Mouse (Mus musculus) mouse trophoblast stem cell (cell line): ENCODE results near the gene Kdm2a.
"Not testable (repeated sequence)": the region's sequence is repeated elsewhere in the genome, so short reads cannot be mapped to it uniquely, and the experiment has no call there.

Experiments used
- in situ Hi-C, 2 experiments: fragments of 300-500 bp; cut with MseI, MboI; formaldehyde crosslinking; loops; 2 replicates in 1 of 2; 3 replicates in 1 of 2; pipeline ENCODE4 v1.15.1; 2025

Kdm2a gene

DNA sequence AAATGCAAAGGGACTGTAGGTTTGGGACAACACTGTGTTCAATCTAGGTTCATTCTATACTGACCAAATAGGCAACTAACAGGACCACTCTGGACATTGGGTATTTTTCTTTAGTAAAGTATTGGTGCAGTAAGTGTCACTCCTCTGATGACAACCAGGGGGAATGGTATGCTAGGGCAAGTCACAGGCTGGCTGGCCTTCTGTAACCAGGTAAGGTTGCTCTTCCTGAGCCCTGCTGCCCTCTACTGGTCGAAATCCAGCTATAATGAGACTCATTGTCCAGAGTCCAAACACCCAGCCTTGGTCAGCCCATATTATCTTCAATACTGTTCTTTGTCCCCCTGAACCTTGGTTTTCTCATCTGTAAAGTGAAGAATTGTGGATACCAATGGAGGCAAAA is 19.1 kb upstream of the Kdm2a start:
- in situ Hi-C loops, result no loop called here

DNA sequence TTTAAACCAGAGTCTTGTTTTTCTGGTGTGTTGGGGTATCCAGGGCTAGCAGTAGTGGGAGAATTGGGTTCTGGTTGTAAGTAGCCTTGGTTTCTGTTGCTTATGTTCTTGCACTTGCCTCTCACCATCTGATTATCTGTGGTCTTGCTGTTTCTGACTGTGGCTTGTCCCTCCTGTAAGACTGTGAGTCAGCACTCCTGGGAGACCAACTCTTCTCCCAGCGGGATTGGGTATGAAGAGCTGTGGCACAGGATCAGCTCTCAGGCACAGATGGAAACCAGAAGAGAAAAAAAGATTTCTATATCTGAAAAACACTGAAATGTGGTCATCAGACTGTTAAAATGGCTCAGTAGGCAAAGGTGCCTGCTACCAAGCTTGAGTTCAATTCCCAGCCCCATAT is 16.5 kb upstream of the Kdm2a start:
- in situ Hi-C loops, result no loop called here

DNA sequence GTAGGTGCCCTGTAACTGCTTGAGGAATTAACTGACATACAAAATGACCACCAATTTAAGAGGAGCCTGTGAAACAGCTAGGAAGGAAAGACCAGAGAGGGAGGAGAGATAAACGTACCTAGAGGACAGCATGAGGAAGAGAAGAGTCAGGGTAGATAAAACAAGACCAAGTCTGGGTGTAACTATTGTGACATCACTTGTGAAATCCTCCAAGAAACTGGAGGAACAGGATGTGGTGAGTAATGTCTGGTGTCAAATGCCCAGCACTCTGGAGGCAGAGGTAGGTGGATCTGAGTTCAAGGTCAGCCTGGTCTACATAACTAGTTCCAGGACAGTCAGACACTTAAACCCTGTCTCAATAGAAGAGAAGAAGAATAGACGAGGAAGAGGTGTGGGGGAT is 11.0 kb upstream of the Kdm2a start:
- in situ Hi-C loops, result no loop called here

DNA sequence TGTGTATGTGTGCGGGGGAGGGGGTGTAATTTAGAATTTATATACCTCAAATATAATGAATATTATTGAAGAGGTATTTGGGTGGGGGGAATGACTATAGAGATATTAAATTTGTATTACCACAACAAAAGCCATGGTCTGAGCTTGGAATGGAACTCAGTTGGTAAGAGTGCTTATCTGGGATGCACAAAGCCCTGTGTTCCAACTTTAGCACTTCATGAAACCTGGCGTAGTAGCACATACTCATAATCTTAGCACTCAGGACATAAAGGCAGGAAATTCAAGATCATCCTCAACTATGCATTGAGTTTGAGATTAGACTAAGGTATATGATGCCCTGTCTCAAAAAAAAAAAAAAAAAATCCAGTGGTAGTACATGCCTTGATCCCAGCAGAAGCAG is 6.8 kb upstream of the Kdm2a start:
- in situ Hi-C loops, result no loop called here

DNA sequence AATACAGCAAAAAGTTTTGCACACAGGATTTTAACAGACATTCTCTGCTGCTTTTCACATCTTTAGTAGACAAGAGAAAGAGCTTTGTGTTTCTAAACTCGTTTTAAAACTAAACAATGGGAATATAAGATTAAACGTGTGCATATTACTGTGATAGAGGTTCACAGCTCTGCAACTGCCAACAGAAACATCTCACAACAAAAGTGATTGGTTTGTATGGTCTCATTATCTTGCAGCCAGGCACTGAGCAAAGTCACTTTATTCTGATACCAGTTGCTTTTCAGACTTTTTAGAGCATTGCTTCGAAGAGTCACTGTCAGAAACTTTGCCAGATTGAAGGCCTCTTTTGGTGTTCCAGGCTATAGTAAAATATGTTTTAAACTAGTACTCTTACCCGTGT is 874 bp upstream of the Kdm2a start:
- in situ Hi-C loops, result no loop called here

DNA sequence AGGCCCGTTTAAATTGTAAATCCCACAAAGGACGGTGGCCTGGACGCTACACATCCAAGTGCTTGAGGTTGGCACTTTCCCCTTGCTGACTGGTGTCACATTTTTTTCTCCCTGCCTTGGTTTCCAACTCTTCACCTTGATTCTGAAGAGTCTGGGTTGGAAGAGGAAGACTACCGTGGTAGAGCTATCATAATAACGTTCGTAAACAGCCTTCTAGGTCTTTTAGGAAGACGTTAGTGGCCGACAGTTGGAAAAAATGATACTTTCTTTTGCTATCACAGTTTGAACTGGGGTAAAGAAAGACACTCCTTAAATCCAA is 504 bp upstream of the Kdm2a start:
- in situ Hi-C loops, result no loop called here

DNA sequence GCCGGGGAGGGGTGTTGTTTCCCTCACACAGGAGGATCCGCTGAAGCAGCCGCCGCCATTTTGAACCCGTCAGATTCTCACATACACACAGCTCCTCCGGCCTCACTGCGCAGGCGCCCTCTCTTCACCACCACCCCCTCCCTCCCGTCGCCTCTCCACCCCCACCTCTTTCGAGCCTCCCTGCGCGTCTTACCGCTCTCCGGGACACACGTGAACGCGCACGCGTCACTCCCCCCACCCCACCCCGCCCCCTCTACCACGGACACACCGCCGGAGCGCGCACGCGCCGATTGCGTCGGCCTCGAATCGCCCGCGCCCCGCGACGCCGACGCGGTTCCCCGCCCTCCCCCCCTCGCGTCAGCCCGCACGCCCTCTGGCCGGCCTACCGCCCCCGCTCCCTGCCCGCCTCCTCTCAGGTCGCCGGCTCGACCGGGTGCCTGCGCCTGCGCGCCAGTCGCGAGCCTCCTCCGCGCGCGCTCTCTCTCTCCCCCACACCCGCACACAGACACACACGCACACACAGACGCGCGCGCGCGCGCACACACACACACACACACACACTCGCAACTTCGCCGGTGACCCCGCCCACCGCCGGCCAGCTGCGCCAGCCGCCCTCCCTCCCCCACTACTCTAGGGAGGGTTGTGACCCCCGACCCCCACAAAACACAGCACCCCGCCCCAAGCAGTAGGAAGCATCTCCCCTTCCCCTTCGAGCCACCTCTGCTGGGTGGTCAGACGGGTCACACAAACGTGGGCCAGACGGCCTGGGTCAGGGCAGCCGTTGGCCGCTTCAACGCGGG is 887 bp downstream of the Kdm2a start:
- in situ Hi-C loops, result no loop called here

DNA sequence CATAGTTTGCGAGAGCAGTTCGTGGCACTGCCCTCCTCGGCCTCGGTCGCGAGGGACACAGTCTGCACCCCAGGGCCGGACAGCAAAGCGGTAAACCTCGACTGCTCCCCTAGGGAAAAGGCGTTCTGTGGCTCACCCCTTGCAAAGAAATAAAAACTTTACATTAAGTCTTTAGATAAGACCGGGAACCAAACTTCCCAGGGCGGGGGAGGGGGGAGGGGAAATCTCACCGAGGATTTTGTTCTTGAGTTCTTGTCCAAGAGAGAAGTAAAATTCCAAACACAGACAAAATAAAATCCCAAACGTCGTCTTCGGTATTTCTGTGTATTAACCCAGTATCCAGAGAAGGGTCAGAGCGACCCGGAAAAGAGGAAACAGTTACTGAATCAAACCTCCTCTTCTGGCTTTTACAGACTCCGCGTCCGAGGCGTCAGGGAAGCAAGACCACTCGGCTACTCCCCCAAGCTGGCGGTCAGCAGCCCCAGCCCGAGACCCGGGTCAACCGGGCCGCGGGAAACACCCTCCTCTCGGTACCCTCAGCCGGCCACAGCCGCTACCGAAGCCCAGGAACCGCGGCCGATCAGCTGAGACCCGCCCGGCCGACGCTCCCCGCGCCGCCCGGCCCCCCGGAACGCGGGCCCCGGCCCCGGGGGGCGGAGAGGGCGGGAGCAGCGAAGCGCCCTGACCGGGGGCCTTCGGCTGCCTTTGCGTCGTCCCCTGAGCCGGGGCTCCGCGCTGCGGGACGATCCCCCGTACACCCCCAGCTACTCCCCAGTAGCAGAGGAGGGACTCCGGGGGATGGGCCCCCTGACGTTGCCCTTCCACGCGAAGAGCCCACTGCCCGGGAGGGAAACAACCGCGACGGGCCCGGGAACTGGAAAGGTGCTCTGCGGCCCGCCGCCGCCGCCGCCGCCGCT is 1.7 kb downstream of the Kdm2a start:
- in situ Hi-C loops, result no loop called here

DNA sequence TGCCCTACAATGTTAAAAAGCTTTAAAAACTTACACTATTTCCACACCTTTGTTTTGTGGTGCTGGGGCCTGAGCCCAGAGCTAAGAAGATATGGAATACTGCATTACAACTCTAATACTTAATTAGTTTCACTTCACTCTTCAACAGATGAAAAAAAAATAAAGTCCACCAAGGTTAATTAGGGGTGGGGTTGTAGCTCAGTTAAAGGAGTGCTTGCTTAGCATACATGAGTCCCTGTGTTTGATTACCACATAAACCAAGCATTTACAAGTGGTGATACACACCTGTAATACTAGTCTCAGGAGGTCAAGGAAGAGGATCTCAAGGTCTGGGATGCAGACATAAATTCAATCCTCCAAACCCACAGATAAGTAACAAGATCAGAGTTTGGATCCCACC is 10.8 kb downstream of the Kdm2a start:
- in situ Hi-C loops, result no loop called here

DNA sequence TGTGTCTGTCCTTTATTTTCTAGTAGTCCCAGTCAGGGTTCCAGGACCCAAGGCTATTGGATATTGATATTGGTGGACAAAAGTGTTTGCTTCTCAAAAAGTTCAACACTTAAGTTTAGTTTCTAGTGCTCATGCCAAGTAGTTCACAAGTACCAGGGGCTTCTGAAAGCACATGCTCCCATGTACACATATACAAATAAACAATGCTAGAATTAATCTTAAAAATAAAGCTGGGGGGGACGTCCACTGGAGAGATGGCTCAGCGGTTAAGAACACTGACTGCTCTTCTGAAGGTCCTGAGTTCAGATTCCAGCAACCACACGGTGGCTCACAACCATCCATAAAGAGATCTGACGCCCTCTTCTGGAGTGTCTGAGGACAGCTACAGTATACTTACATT is 13.1 kb downstream of the Kdm2a start:
- in situ Hi-C loops, result no loop called here

DNA sequence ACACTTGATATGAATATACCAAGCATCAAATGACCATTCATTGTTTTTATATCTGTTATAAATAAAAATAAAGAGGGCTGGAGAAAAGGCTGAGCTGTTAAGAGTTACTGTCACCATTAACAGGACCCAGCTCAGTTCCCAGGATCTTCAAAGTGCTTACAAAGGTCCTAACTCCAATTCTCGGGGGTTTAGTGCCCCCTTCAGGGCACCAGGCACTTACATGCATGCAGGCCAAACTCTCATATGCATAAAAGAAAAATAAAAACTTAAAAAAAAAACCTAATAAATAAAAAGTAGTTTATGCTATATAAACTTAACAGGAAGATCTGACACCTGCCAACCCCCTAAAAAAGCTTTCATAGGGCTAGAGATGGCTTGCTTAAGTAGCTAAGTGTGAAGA is 13.8 kb downstream of the Kdm2a start:
- in situ Hi-C loops, result no loop called here

DNA sequence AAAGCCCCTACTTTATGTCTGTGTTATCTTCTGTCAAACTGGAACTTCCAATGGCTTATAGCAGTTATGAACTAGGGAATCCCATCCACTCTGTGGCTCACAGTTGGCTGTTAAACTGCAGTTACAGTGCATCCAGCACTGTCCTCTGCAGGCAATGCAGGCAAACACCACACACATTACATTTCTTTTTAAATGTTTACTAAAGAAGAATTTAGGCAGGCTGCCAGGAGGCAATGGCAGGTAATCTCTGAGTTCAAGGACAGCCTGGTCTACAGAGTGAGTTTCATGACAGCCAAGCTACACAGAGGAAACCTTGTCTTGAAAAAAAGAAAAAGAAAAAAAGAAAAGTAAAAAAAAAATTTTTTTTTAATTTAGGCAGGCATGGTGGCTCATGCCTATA is 14.8 kb downstream of the Kdm2a start:
- in situ Hi-C loops, result no loop called here

DNA sequence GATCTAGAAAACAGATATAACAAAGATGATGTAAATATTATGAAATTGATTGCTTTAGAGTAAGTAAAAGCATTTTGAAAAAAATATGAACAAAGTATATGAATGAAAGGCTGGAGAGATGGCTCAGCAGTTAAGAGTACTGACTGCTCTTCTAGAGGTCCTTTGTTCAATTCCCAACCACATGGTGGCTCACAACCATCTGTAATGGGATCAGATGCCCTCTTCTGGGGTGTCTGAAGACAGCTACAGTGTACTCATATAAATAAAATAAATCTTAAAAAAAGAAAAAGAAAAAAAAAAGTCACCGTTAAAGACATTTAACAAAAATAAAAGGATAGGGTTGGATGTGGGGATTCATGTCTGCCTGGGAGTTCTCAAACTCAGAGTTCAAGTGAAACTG is 15.8 kb downstream of the Kdm2a start:
- in situ Hi-C loops, result not testable (repeated sequence)

DNA sequence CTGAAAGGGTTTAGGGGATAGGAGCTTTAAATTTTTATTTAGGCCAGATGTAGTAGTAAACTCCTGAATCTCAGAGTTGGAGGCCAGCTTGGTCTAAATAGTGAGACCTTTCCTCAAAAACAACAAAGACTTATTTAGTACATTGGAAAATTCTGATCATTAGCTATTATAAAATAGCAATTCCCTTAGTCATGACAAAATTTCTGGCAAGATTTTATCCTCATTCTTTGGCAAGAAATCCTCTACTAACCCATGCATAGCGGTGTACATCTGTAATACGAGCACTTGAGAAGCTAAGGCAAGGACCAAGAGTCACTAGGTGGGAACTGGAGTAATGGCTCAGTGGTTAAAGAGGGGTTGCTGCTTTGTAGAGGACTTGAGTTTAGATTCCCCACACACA is 27.4 kb downstream of the Kdm2a start:
- in situ Hi-C loops, result no loop called here

DNA sequence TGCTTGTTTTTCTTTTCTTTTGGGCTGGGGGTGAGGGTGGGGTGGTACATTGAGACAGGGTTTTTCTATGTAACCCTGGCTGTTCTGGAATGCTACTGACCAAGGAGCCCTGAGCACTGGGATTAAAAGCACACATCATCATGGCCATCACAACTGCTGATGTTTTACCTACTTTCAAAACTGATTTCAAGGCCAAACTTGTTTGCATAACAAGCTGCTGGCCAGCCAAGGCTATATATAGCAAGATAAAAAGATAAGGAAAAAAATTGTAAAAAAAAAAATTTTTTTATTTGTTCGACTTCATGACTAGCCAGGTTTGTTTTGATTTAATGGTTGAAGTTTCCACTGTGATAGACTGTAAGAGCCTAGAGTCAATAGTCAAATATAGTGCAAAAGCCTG is 27.8 kb downstream of the Kdm2a start:
- in situ Hi-C loops, result no loop called here

DNA sequence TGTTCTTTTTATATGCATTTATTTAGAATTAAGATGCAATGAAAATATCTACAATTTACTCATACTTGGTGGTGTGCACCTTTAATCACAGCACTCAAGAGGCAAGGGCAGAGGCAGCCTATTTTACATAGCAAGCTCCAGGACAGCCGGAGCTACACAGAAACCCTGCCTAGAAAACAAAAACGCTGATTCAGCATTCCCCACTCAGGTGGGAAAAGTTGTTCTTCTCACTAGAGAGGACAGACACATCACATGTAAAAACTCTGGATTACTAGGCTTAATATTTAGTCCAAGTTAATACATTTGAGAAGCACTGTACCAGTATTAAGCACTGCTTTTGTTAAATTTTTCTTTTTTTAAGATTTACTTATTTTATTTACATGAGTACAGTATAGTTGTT is 48.6 kb downstream of the Kdm2a start:
- in situ Hi-C loops, result no loop called here

DNA sequence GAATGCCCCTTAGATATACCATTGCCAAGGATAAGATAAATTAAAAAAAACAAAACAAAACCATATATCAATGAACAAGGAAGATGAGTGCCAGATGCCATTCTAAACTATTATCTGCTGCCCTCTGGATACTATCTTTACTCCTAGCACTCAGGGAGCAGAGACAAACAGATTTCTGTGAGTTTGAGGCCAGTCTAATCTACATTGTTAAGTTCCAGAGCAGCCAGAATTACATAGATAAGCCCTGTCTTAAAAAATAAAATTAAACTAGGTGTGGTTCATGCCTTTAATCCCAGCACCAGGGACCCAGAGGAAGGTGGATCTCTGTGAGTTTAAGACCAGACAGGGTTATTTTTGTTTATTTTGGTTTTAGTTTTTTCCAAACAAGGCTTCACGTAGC is 51.6 kb downstream of the Kdm2a start:
- in situ Hi-C loops, result no loop called here

DNA sequence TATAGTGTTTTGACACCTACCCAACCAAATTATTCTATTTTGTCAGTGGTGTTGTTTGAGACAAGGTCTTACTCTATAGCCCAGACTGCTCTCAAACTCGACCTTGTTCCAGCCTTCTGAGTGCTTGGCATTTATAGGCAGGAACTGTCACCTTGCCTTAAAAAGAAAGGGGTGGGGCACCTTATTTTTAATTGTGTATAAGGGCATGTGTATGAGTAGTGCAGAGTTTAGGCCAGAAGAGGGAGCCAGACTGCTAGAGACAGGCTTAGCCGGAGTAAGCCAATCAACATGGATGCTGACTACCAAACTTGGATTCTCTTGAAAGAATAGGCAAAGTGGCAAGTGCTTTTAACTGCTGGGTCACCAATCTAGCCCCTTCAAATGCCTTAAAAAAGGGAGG is 59.9 kb downstream of the Kdm2a start:
- in situ Hi-C loops, result no loop called here

DNA sequence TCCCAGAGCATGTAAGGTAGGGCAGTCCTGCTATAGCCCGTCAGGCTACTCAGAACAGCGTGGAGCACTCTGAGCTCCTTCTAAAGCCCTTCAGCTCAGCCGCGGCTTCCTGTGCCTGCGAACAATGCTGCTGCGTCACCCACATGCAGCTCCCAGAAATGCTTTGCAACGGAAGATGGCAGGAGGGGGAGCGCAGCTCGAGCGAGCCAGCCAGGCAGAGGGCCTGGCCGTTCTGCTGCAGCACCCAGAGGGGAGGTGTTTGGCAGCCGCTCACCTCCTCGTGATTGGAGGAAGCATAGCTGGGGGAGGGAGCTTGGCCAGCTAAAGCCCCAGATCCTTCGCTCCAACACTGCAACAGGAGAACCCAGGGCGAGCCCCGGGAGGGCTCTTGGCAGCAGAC is 64.3 kb downstream of the Kdm2a start:
- in situ Hi-C loops, result no loop called here

DNA sequence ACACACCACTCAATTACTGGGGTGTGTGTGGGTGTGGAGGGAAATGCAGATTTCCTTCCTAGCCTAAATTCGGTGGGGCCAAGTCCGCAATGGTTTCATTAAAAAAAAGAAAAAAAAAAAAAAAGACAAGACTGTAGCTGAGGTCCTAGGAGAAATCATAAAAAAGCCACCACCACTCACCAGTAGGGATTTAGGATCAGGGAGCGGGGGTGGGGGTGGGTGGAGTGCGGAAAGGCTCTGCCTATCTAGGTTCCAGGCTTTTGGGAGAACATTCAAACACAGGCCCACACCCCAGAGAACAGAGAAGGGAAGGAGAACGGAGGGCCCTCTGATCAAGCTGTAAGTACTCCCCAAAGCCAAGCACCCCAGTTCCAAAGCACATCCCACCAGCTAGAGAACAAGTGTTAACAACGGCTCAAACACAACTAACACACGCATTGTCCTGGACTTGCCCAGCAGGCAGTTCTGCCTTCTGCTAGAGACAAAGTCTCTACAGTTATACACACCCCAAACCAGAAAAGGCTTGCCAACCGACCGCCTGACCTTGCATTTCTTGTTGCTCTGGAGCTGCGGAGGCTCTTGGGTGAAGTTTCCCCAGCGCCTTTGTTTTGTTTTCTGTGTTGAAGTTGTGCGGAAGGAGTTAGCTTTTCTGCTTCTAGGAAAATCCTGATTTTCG is 64.8 kb downstream of the Kdm2a start:
- in situ Hi-C loops, result no loop called here

DNA sequence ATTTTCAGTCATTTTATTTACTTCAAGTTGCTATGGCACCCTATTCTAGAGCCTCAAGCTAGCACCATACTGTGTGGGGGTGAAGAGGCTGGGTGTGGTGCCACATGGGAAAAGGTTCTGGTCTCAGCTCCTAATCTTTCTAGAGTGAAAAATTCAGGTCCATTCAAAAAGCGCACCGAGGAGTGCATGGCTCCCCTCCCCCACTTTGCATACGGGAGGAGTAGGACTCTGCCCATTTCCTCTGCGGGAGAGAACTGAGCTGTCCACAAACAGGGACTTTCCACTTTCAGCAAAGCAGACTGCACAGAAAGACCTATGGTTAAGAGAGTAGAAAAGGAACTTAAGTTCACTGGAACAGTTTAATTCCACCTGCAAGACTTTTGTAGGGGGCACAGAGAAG is 65.4 kb downstream of the Kdm2a start:
- in situ Hi-C loops, result no loop called here

DNA sequence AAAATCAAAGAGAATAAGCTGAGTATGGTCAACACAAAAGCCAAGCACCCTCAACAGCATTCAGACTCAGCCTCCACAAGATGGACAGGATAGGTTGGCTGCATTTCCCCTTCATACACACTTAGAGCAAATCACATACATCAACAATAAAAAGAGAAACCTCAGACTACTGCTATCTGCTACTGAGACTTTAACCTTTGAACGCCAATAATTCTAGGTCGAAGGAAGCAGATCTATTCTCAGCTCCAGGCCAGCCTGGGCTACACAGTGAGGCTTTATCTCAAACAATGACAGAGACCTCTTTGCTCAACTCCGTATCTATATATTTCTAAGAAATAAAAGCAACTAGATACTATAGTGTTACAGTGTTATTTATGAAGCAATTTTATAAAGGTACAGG is 66.8 kb downstream of the Kdm2a start:
- in situ Hi-C loops, result no loop called here

DNA sequence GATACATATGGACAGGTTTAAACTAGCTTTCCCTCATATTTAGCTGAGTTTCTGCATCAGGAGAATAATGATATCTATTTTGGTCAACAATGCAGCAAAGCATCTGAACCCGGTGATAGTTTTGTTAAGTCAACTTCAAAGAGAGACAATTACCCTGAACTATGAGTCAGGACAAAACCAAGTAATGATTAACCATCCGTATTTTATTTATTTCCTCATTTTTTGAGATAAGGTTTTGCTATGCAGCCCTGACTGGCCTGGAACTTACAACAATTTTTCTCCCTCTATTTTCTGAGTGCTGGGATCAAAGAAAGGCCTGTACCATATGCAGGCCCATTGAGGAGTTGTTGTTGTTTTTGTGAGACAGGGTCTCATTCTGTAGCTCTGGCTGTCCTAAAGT is 67.5 kb downstream of the Kdm2a start:
- in situ Hi-C loops, result no loop called here
